Mouse (Mus musculus) adrenal gland, postnatal 25 days (tissue): ENCODE measurements at regions not wholly inside any gene's neighbourhood (a gene's known extent, or its start where the extent isn't known, plus 50 kb on each side); places are given as distances from the start of the nearest gene placed in this dataset.

Source experiments
- DNase-seq: peaks from one replicate; pipeline ENCODE4 v3.0.0; 2021; ENCODE audit warnings: mixed read lengths

DNA sequence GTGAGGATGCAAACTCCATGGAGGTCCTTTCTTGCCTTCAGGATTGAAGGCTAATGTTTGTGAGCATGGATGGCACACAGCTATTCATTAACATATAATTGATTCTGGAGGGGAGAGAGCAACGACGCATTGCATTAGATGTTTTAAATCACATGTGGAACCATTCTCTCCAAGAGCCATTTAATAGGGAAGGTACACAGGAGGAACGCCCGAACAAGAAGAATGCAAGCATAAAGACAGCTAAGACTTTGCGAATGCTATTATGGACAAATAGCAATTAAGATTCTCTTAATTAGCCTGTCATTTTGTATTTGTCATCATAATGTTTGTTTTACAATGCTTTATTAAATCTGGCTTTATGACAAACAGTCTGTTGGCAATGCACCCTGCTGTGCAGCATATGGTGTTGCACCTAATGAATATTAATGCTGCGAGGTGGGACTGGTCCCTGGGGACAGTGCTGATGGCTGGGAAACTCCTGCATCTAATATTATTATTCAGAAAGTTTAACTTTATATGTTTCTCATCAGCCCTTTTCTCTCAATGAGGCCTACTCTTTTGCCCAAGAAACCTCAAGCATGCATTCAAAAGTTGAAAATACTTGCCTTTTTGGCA is 497.5 kb downstream of the Pros1 start:
- DNase-seq = no peak

DNA sequence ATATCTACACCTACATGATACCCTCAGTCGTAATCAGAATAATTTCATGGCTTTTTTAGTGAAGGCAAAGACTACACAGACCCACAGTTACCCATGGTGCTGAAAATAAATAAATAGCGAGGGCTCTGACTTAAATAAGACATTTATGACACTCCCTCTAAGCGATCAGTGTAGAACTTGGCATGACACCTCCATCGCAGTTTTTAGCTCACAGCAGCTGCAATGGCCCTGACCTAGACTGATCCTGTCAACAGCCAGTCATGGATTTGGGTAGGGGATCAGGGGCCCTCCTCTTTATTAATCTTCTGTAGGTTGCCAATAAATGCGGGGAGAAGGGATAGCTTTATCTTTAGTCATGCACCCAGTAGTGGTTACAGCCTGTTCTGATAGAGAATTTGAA is 494.1 kb downstream of the Epha3 start:
- DNase-seq = no peak

DNA sequence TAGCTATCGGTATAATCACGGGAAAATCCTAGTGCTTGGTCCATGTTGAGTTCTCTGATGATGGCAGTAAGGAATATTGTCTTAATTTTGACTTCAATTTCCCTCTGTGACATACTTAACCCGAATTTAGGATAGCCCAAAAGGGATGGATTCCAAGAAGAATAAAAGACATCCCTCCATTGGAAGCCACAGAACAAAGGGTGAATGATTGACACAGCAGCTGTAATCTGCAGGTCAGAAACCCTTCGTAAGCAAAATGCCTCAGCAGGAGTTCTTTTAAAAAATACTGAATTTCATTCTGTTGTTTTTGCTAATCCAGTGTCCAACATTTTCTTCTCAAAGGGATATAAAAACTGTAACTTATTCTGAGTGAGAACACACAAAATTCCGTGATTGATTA is 492.7 kb downstream of the Epha3 start:
- no peak for DNase-seq

GRCm38 (mm10) chr16:63404976-63405375 is 459.0 kb downstream of the Epha3 start:
- DNase-seq = no peak

DNA sequence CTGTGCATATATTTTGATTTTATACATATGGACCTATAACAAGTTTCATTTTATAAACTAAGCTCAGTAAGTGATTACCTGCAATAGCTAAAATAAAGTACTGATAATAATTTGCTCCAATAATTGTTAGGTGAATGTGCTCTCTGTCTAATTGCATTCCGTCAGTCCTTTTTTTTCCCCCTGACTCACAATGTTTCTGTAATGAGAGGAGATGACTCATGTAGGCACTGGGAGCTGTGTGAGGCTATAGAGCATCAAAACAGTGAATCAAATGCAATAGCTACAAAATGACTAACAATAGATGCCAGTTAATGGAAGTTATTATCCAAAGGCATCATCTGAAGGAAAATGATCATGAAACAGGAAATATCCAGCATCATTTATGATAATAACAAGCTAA is 451.3 kb downstream of the Epha3 start:
- no peak for DNase-seq

GRCm38 (mm10) chr16:63452301-63452700 is 411.7 kb downstream of the Epha3 start:
- DNase-seq = no peak

DNA sequence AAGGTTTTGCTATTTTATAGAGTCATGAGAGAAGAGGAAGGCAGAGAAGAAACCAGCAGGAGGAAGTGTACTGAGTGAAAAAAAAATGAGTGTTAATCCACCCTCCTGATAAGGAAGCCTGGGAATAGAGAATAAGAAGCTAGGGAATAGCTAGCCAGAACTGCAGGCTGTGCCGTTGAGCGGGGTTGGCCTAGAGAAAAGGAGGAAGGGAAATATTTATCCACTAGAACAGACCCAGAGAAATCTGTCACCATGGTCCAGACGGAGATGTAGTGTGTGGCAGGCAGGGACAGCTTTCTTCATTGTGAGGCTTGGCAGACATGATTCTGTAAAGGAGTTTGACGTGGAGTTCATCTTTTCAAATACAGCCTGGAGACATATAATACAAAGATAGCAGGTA is 397.4 kb downstream of the Epha3 start:
- DNase-seq = no peak

GRCm38 (mm10) chr16:63468851-63469250 is 395.1 kb downstream of the Epha3 start:
- no peak for DNase-seq
